ENCODE assay signal across 9 mouse cellular contexts in the genomic region with DNA sequence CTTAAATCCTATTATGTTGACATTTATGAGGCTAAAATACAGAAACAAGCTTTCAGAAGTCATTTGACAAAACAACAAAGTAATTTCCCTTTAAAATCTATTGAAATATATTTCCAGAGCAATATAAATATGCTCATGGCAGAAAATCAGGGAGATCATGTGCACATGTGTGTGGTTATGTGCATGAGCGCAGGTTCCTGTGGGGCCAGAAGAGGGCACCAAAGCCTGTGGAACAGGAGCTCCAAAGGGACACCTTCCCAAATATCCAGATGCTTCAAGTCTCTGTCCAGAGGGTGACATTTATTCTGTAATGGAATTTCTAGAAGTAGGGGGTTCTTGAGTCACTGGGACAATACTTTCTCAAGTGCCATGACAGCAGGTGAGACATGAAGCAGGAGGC. TPM values are rescaled to one million over a fixed set of nuclear protein-coding genes. Genes with fewer than 3 reads are reported as not detected.
A peak's percentile ranks its signal among the peaks of the same experiment; 100 is the strongest.
DNase-seq lines count a peak whose midpoint lies in the region; ATAC-seq and TF ChIP-seq lines count a peak whose summit lies in the region.
"Had no signal": no experiment of that assay in that cellular context is flagged by ENCODE, and none has a peak within 500 bp of the region (broad histone marks: within the 10 kb centered on the region; RNA-seq: fewer than 3 reads in every experiment).

No protein-coding gene starts in this region.

- no peak overlapping the region for H3K27ac ChIP-seq in gastrocnemius, adult 2 months
- no peak overlapping the region for H3K27ac ChIP-seq in midbrain, postnatal 0 days (ENCODE audit: low read depth, low read length)
- H3K27ac ChIP-seq in midbrain, embryonic 13.5 days: no peak overlapping the region
- H3K27ac ChIP-seq in bone marrow, adult 2 months (ENCODE audit: control insufficient read depth, insufficient read depth, low read depth, low read length, poor library complexity): no peak overlapping the region
- H3K27ac ChIP-seq in intestine, embryonic 16.5 days (ENCODE audit: low read length): no peak overlapping the region
- H3K27ac ChIP-seq: heart, embryonic 15.5 days had no signal

- no peaks in the 10 kb centered on the region for H3K4me1 ChIP-seq in midbrain, postnatal 0 days (ENCODE audit: insufficient read depth, low read length)
- H3K4me1 ChIP-seq in midbrain, embryonic 13.5 days (replicated peaks): no peaks in the 10 kb centered on the region
- no peaks in the 10 kb centered on the region for H3K4me1 ChIP-seq in bone marrow, adult 2 months (ENCODE audit: control insufficient read depth, insufficient read depth, low read length)
- no peaks in the 10 kb centered on the region for H3K4me1 ChIP-seq in intestine, embryonic 16.5 days (ENCODE audit: control insufficient read depth, insufficient read depth, low read length)
- H3K4me1 ChIP-seq: heart, embryonic 15.5 days had no signal

- TF ChIP-seq POLR2A in bone marrow, adult 2 months (IDR thresholded peaks at IDR 0.05; ENCODE audit: borderline replicate concordance, control insufficient read depth, low read depth, low read length): no peak

- H3K4me3 ChIP-seq in gastrocnemius, adult 2 months: no peak overlapping the region
- H3K4me3 ChIP-seq in midbrain, postnatal 0 days (ENCODE audit: low read depth, low read length): no peak overlapping the region
- H3K4me3 ChIP-seq in midbrain, embryonic 13.5 days (replicated peaks): no peak overlapping the region
- H3K4me3 ChIP-seq in bone marrow, adult 2 months (replicated peaks; ENCODE audit: control insufficient read depth, low read depth, low read length): no peak overlapping the region
- no peak overlapping the region for H3K4me3 ChIP-seq in intestine, embryonic 16.5 days (ENCODE audit: low read length)
- H3K4me3 ChIP-seq: heart, embryonic 15.5 days had no signal

- no peak overlapping the region for H3K4me2 ChIP-seq in midbrain, postnatal 0 days (ENCODE audit: low read depth, low read length, poor library complexity, severe bottlenecking)
- no peak overlapping the region for H3K4me2 ChIP-seq in midbrain, embryonic 13.5 days (replicated peaks)
- no peak overlapping the region for H3K4me2 ChIP-seq in intestine, embryonic 16.5 days (ENCODE audit: low read depth, low read length)
- H3K4me2 ChIP-seq: heart, embryonic 15.5 days had no signal

- no peak overlapping the region for H3K9ac ChIP-seq in midbrain, postnatal 0 days (replicated peaks; ENCODE audit: low read length, poor library complexity, severe bottlenecking)
- no peak overlapping the region for H3K9ac ChIP-seq in midbrain, embryonic 13.5 days (replicated peaks)
- no peak overlapping the region for H3K9ac ChIP-seq in intestine, embryonic 16.5 days (ENCODE audit: low read depth, low read length)
- H3K9ac ChIP-seq: heart, embryonic 15.5 days had no signal

- 100% methylated on average over 1 of the region's 1 CpGs for WGBS in midbrain, postnatal 0 days
- WGBS in midbrain, embryonic 13.5 days: 95% methylated on average over 1 of the region's 1 CpGs
- WGBS in bone marrow, adult 2 months: 100% methylated on average over 1 of the region's 1 CpGs
- 97% methylated on average over 1 of the region's 1 CpGs for whole genome bisulfite sequencing in intestine, embryonic 16.5 days

- no peaks in the 10 kb centered on the region for H3K27me3 ChIP-seq in midbrain, postnatal 0 days (ENCODE audit: insufficient read depth, low read length)
- H3K27me3 ChIP-seq in midbrain, embryonic 13.5 days: no peaks in the 10 kb centered on the region
- H3K27me3 ChIP-seq in intestine, embryonic 16.5 days (replicated peaks; ENCODE audit: control insufficient read depth, insufficient read depth, low read length): no peaks in the 10 kb centered on the region
- H3K27me3 ChIP-seq: heart, embryonic 15.5 days had no signal

- TF ChIP-seq CTCF in gastrocnemius, adult 2 months (IDR thresholded peaks at IDR 0.05): peak; percentile 54
- peak; percentile 21; the same call in 1 of the 2 replicates for TF ChIP-seq CTCF in midbrain, postnatal 0 days (IDR thresholded peaks at IDR 0.05)
- peak; percentile 55 for TF ChIP-seq CTCF in bone marrow, adult 2 months (IDR thresholded peaks at IDR 0.05; ENCODE audit: control insufficient read depth, insufficient read depth, low read length)

- peaks cover 24% of the 10 kb centered on the region for H3K36me3 ChIP-seq in midbrain, postnatal 0 days (ENCODE audit: insufficient read depth, low read length)
- H3K36me3 ChIP-seq in midbrain, embryonic 13.5 days: peaks cover 50% of the 10 kb centered on the region
- peaks cover 23% of the 10 kb centered on the region for H3K36me3 ChIP-seq in intestine, embryonic 16.5 days (ENCODE audit: control insufficient read depth, insufficient read depth, low read length)

- intact Hi-C loops in gastrocnemius, adult 2 months (cut with DNase I): loop anchor here (5.0 kb wide), 1 partner anchor 85 kb away; no protein-coding TSS in a partner anchor

- ATAC-seq in midbrain, postnatal 0 days (ENCODE audit: low FRiP score): no peak
- no peak for ATAC-seq in midbrain, embryonic 13.5 days
- ATAC-seq in megakaryocyte progenitor cell, adult 5-6 weeks (replicated peaks; ENCODE audit: poor library complexity): peak; percentile 73
- no peak for ATAC-seq in intestine, embryonic 16.5 days

- H3K9me3 ChIP-seq in midbrain, postnatal 0 days (ENCODE audit: low read length): no peaks in the 10 kb centered on the region
- 0 out of 2 replicates have a peak, but pooled peaks cover 3% of the 10 kb centered on the region for H3K9me3 ChIP-seq in midbrain, embryonic 13.5 days
- H3K9me3 ChIP-seq in intestine, embryonic 16.5 days (ENCODE audit: control insufficient read depth, low read length): peaks cover 4% of the 10 kb centered on the region
- H3K9me3 ChIP-seq: heart, embryonic 15.5 days had no signal

- peak; percentile 35 for DNase-seq in gastrocnemius, adult 2 months
- DNase-seq in gastrocnemius, adult 18-20 months (ENCODE audit: low spot score): no peak
- no peak for DNase-seq in midbrain, postnatal 0 days (ENCODE audit: low spot score)
- DNase-seq in ovary, adult 18-20 months (ENCODE audit: low spot score): no peak

RNA-seq across cellular contexts. Expression of a gene that starts 17.8 kb away (rescaled TPM):
- total RNA-seq in gastrocnemius, adult 2 months (2021): 10 to 100 TPM; 57.9 to 61.8 TPM
- total RNA-seq in gastrocnemius, adult 18-20 months (2021): 10 to 100 TPM; 55.7 to 57.3 TPM
- 27.0 and 41.3 TPM in 2 replicates for total RNA-seq in midbrain, postnatal 0 days (2014; rRNA removed)
- polyA plus RNA-seq in midbrain, postnatal 0 days (2015; fragmentation: Nextera tagmentation; extraction: Ambion mirVana): 41.5 and 41.9 TPM in 2 replicates
- 74.0 and 77.5 TPM in 2 replicates for polyA plus RNA-seq in midbrain, embryonic 13.5 days (2015; fragmentation: Nextera tagmentation; extraction: Ambion mirVana)
- polyA plus RNA-seq in bone marrow, adult 2 months (2011; ENCODE audit: insufficient read depth, insufficient read length, low replicate concordance, missing spikeins): 28.4 and 34.2 TPM in 2 replicates
- 98.1 and 103 TPM in 2 replicates for total RNA-seq in megakaryocyte progenitor cell, adult 5-6 weeks (2015)
- total RNA-seq in megakaryocyte progenitor cell, adult 5-6 weeks (2017): 130 and 141 TPM in 2 replicates
- polyA plus RNA-seq in intestine, embryonic 16.5 days (2015; fragmentation: Nextera tagmentation; extraction: Ambion mirVana): 94.2 and 95.9 TPM in 2 replicates

RNA-seq across cellular contexts. Expression of a gene that starts 56.1 kb away (rescaled TPM):
- total RNA-seq in gastrocnemius, adult 2 months (2021): under 1 TPM in 1 of 2 experiments, not detected in 1; 0.08 TPM
- not detected for total RNA-seq in gastrocnemius, adult 18-20 months (2021)
- 1.9 and 3.5 TPM in 2 replicates for total RNA-seq in midbrain, postnatal 0 days (2014; rRNA removed)
- 1.9 and 2.5 TPM in 2 replicates for polyA plus RNA-seq in midbrain, postnatal 0 days (2015; fragmentation: Nextera tagmentation; extraction: Ambion mirVana)
- 19.2 TPM in 2 replicates for polyA plus RNA-seq in midbrain, embryonic 13.5 days (2015; fragmentation: Nextera tagmentation; extraction: Ambion mirVana)
- 23.2 and 23.5 TPM in 2 replicates for polyA plus RNA-seq in bone marrow, adult 2 months (2011; ENCODE audit: insufficient read depth, insufficient read length, low replicate concordance, missing spikeins)
- 76.6 and 78.8 TPM in 2 replicates for total RNA-seq in megakaryocyte progenitor cell, adult 5-6 weeks (2015)
- 83.6 and 88.2 TPM in 2 replicates for total RNA-seq in megakaryocyte progenitor cell, adult 5-6 weeks (2017)
- polyA plus RNA-seq in intestine, embryonic 16.5 days (2015; fragmentation: Nextera tagmentation; extraction: Ambion mirVana): 34.1 and 37.6 TPM in 2 replicates

RNA-seq across cellular contexts. Expression of a gene that starts 56.3 kb away (rescaled TPM):
- 10 to 100 TPM in 1 of 2 experiments, 1 to 10 TPM in 1; 9.9 to 14.0 TPM for total RNA-seq in gastrocnemius, adult 2 months (2021)
- 10 to 100 TPM; 10.1 to 13.4 TPM for total RNA-seq in gastrocnemius, adult 18-20 months (2021)
- total RNA-seq in midbrain, postnatal 0 days (2014; rRNA removed): 17.4 and 20.1 TPM in 2 replicates
- polyA plus RNA-seq in midbrain, postnatal 0 days (2015; fragmentation: Nextera tagmentation; extraction: Ambion mirVana): 42.0 and 45.9 TPM in 2 replicates
- polyA plus RNA-seq in midbrain, embryonic 13.5 days (2015; fragmentation: Nextera tagmentation; extraction: Ambion mirVana): 90.0 and 90.3 TPM in 2 replicates
- 24.6 and 38.7 TPM in 2 replicates for polyA plus RNA-seq in bone marrow, adult 2 months (2011; ENCODE audit: insufficient read depth, insufficient read length, low replicate concordance, missing spikeins)
- total RNA-seq in megakaryocyte progenitor cell, adult 5-6 weeks (2015): 122 and 135 TPM in 2 replicates
- 201 and 209 TPM in 2 replicates for total RNA-seq in megakaryocyte progenitor cell, adult 5-6 weeks (2017)
- 119 and 130 TPM in 2 replicates for polyA plus RNA-seq in intestine, embryonic 16.5 days (2015; fragmentation: Nextera tagmentation; extraction: Ambion mirVana)

Comparison
In these comparisons a context has a peak if more than half of its experiments do, and no peak if none do; other contexts are left out.
1. RNA of a gene that starts 56.1 kb away (total RNA-seq): 76.6 to 88.2 TPM in megakaryocyte progenitor cell, adult 5-6 weeks; 1.9 to 3.5 TPM in midbrain, postnatal 0 days, 0.08 TPM in gastrocnemius, adult 2 months and not detected in gastrocnemius, adult 18-20 months; every median in the first group is over 10 times any median in the second.
2. Peak in every context shown above with its lines, with median percentiles within 50 percentile points of each other: CTCF ChIP-seq.